ENCODE assay signal across 8 mouse cellular contexts in genomic region chr9:58248746-58249413, GRCm38 (mm10). TPM values are rescaled to one million over a fixed set of nuclear protein-coding genes. Genes with fewer than 3 reads are reported as not detected.
DNase-seq lines count a peak whose midpoint lies in the region; ATAC-seq and TF ChIP-seq lines count a peak whose summit lies in the region.

No protein-coding gene starts in this region.

- H3K9ac ChIP-seq in forebrain, embryonic 16.5 days (replicated peaks; ENCODE audit: low read depth, low read length) = peak overlapping the region; percentile 47
- H3K9ac ChIP-seq in liver, embryonic 13.5 days = peak overlapping the region; percentile 92

- WGBS in cerebellum, adult 2 months = 38% methylated on average over 7 of the region's 7 CpGs
- WGBS in forebrain, embryonic 16.5 days = 58% methylated on average over 7 of the region's 7 CpGs
- WGBS in liver, embryonic 13.5 days (ENCODE audit: insufficient replicate concordance) = 7% methylated on average over 7 of the region's 7 CpGs

- peaks cover 24% of the 10 kb centered on the region for H3K36me3 ChIP-seq in C2C12 (ENCODE audit: control insufficient read depth, insufficient read depth)
- H3K36me3 ChIP-seq in forebrain, embryonic 16.5 days (ENCODE audit: control insufficient read depth, insufficient read depth) = no peaks in the 10 kb centered on the region
- H3K36me3 ChIP-seq in liver, embryonic 13.5 days = peaks cover 19% of the 10 kb centered on the region

- no peak for ATAC-seq in forebrain, embryonic 16.5 days
- no peak for ATAC-seq in liver, embryonic 13.5 days (ENCODE audit: low read depth)

- H3K27ac ChIP-seq in cerebellum, adult 2 months (ENCODE audit: insufficient read depth, low read length) = 0 out of 2 replicates have a peak overlapping the region, but pooled peaks have one; percentile 60
- no peak overlapping the region for H3K27ac ChIP-seq in forebrain, embryonic 16.5 days (ENCODE audit: low read length)
- H3K27ac ChIP-seq in liver, embryonic 13.5 days = peak overlapping the region; percentile 97

- DNase-seq in cerebellum, adult 2 months = no peak
- DNase-seq in cerebellum, postnatal 14 days = no peak
- no peak for DNase-seq in liver, embryonic 13.5 days
- no peak for DNase-seq in urinary bladder, postnatal 4 days (ENCODE audit: low spot score in 2 of 2)
- DNase-seq in T-cell, adult 2 months (ENCODE audit: low spot score) = no peak
- no peak for DNase-seq in testis, postnatal 10 days (ENCODE audit: low spot score)

- peak overlapping the region; percentile 99 for H3K4me3 ChIP-seq in cerebellum, adult 2 months (replicated peaks; ENCODE audit: insufficient read depth, low read depth, low read length)
- H3K4me3 ChIP-seq in C2C12 (ENCODE audit: insufficient read depth, poor library complexity, severe bottlenecking) = peak overlapping the region; percentile 47
- peak overlapping the region; percentile 38 for H3K4me3 ChIP-seq in forebrain, embryonic 16.5 days (replicated peaks; ENCODE audit: low read length)
- H3K4me3 ChIP-seq in liver, embryonic 13.5 days (replicated peaks) = peak overlapping the region; percentile 82

- H3K4me2 ChIP-seq in forebrain, embryonic 16.5 days (ENCODE audit: low read length) = peak overlapping the region; percentile 50
- peak overlapping the region; percentile 95 for H3K4me2 ChIP-seq in liver, embryonic 13.5 days

- H3K27me3 ChIP-seq in cerebellum, adult 2 months (ENCODE audit: control insufficient read depth, insufficient read depth, low read length) = no peaks in the 10 kb centered on the region
- no peaks in the 10 kb centered on the region for H3K27me3 ChIP-seq in C2C12 (ENCODE audit: control insufficient read depth, insufficient read depth, insufficient read length)
- H3K27me3 ChIP-seq in forebrain, embryonic 16.5 days (replicated peaks; ENCODE audit: control insufficient read depth, insufficient read depth, low read length) = no peaks in the 10 kb centered on the region
- H3K27me3 ChIP-seq in liver, embryonic 13.5 days = no peaks in the 10 kb centered on the region

- H3ac ChIP-seq in C2C12 (ENCODE audit: control insufficient read depth, insufficient read length, low read depth) = peak overlapping the region; percentile 63

- TF ChIP-seq POLR2A in cerebellum, adult 2 months (IDR thresholded peaks at IDR 0.05; ENCODE audit: borderline replicate concordance, insufficient read depth, low read length) = no peak

- H3K4me1 ChIP-seq in cerebellum, adult 2 months (ENCODE audit: control insufficient read depth, insufficient read depth, low read length) = peaks cover 6% of the 10 kb centered on the region
- H3K4me1 ChIP-seq in forebrain, embryonic 16.5 days (replicated peaks; ENCODE audit: control insufficient read depth, insufficient read depth, low read length) = peaks cover 31% of the 10 kb centered on the region
- H3K4me1 ChIP-seq in liver, embryonic 13.5 days (replicated peaks) = peaks cover 70% of the 10 kb centered on the region

- peaks cover 57% of the 10 kb centered on the region for H3K79me2 ChIP-seq in C2C12 (ENCODE audit: control insufficient read depth, insufficient read depth)

- H3K9me3 ChIP-seq in forebrain, embryonic 16.5 days (ENCODE audit: control insufficient read depth, low read length) = no peaks in the 10 kb centered on the region
- no peaks in the 10 kb centered on the region for H3K9me3 ChIP-seq in liver, embryonic 13.5 days (replicated peaks)

- H3K79me3 ChIP-seq in C2C12 (ENCODE audit: low read depth) = peaks cover 40% of the 10 kb centered on the region

- TF ChIP-seq CTCF in cerebellum, adult 2 months (IDR thresholded peaks at IDR 0.05; ENCODE audit: borderline replicate concordance, insufficient read depth, low read depth, low read length) = no peak
- no peak for TF ChIP-seq CTCF in C2C12 (IDR thresholded peaks at IDR 0.05; ENCODE audit: control insufficient read depth, insufficient read depth, insufficient read length)

TF ChIP-seq in C2C12, 6 proteins besides CTCF, POLR2A, EP300 and RAD21:
- no peak for TF ChIP-seq CEBPB (IDR thresholded peaks at IDR 0.05; ENCODE audit: low read depth)
- TF ChIP-seq MAX (IDR thresholded peaks at IDR 0.05) = no peak
- no peak for TF ChIP-seq MYOD1 (IDR thresholded peaks at IDR 0.05; ENCODE audit: control insufficient read depth, insufficient read length, low read depth)
- no peak for TF ChIP-seq FOSL1 (IDR thresholded peaks at IDR 0.05; ENCODE audit: insufficient read depth, low read length, poor library complexity, severe bottlenecking)
- no peak for TF ChIP-seq MYOG (IDR thresholded peaks at IDR 0.05; ENCODE audit: control insufficient read depth, extremely low read depth, insufficient read length)
- TF ChIP-seq USF1 (IDR thresholded peaks at IDR 0.05; ENCODE audit: low read depth) = no peak

RNA-seq across cellular contexts. Expression of gene Pml, which starts 0.7 kb away (rescaled TPM):
- polyA plus RNA-seq in cerebellum, adult 2 months (2012; rRNA removed) = 9.9 and 12.2 TPM in 2 replicates
- 24.3 TPM for polyA plus RNA-seq in C2C12 (2012; fragmentation: generic; extraction: Trizol)
- polyA plus RNA-seq in forebrain, embryonic 16.5 days (2015; fragmentation: Nextera tagmentation; extraction: Ambion mirVana) = 7.4 and 8.1 TPM in 2 replicates
- 18.9 and 21.1 TPM in 2 replicates for polyA plus RNA-seq in liver, embryonic 13.5 days (2015; fragmentation: Nextera tagmentation; extraction: Ambion mirVana)

RNA-seq across cellular contexts. Expression of gene Stoml1, which starts 4.1 kb away (rescaled TPM):
- 98.3 and 99.1 TPM in 2 replicates for polyA plus RNA-seq in cerebellum, adult 2 months (2012; rRNA removed)
- polyA plus RNA-seq in C2C12 (2012; fragmentation: generic; extraction: Trizol) = 13.4 TPM
- polyA plus RNA-seq in forebrain, embryonic 16.5 days (2015; fragmentation: Nextera tagmentation; extraction: Ambion mirVana) = 104 and 120 TPM in 2 replicates
- polyA plus RNA-seq in liver, embryonic 13.5 days (2015; fragmentation: Nextera tagmentation; extraction: Ambion mirVana) = 5.2 and 5.5 TPM in 2 replicates

RNA-seq across cellular contexts. Expression of gene Islr2, which starts 44.8 kb away (rescaled TPM):
- polyA plus RNA-seq in cerebellum, adult 2 months (2012; rRNA removed) = 1.1 and 1.6 TPM in 2 replicates
- polyA plus RNA-seq in C2C12 (2012; fragmentation: generic; extraction: Trizol) = 0.07 TPM
- polyA plus RNA-seq in forebrain, embryonic 16.5 days (2015; fragmentation: Nextera tagmentation; extraction: Ambion mirVana) = 74.4 and 88.4 TPM in 2 replicates
- polyA plus RNA-seq in liver, embryonic 13.5 days (2015; fragmentation: Nextera tagmentation; extraction: Ambion mirVana) = 0.03 TPM in 1 of 2 replicates, not detected in the other

RNA-seq across cellular contexts. Expression of gene Islr, which starts 44.8 kb away (rescaled TPM):
- polyA plus RNA-seq in cerebellum, adult 2 months (2012; rRNA removed) = 6.4 and 12.2 TPM in 2 replicates
- polyA plus RNA-seq in C2C12 (2012; fragmentation: generic; extraction: Trizol) = 10.3 TPM
- 16.8 and 25.5 TPM in 2 replicates for polyA plus RNA-seq in forebrain, embryonic 16.5 days (2015; fragmentation: Nextera tagmentation; extraction: Ambion mirVana)
- 3.8 and 4.2 TPM in 2 replicates for polyA plus RNA-seq in liver, embryonic 13.5 days (2015; fragmentation: Nextera tagmentation; extraction: Ambion mirVana)

Comparison
In these comparisons a context has a peak if more than half of its experiments do, and no peak if none do; other contexts are left out.
1. H3K4me3 ChIP-seq: peak in every context shown above with its lines; median percentile 99 in cerebellum, adult 2 months; 82 in liver, embryonic 13.5 days; 47 in C2C12; 38 in forebrain, embryonic 16.5 days.
2. RNA of gene Islr2, which starts 44.8 kb away (polyA plus RNA-seq): 74.4 to 88.4 TPM in forebrain, embryonic 16.5 days; 1.1 to 1.6 TPM in cerebellum, adult 2 months, 0.07 TPM in C2C12 (single experiment) and 0.03 TPM in liver, embryonic 13.5 days; every median in the first group is over 10 times any median in the second.